Mouse (Mus musculus) Muller cell, postnatal 12 days (primary cell): ENCODE data around the gene Atg16l1.

Source experiments
- DNase-seq: peaks from one replicate; pipeline ENCODE4 v3.0.0-alpha.2; 2015; ENCODE audit errors: inconsistent ontology term

Atg16l1 gene

GRCm38 (mm10) chr1:87829621-87830211, 74.0 kb downstream of the Atg16l1 start:
- no peak for DNase-seq

DNA sequence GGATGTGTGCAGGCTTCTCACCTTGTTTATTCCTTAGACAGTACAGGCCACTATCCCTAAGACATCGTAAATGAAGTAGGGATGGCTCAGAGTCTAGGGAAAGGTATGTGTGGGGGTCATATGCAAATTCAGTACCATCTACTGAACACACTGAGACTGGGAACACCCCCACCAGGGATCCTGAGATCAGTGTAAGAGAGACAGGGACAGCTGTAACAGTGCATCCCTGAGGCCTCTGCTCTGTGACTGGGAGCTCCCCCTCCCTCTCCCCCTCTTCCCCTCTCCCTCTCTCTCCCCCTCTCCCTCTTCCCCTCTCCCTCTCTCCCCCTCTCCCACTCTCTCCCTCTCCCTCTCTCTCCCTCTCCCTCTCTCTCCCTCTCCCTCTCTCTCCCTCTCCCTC, 80.8 kb downstream of the Atg16l1 start:
- DNase-seq, result no peak

GRCm38 (mm10) chr1:87837018-87837417, 81.3 kb downstream of the Atg16l1 start:
- DNase-seq, result no peak

GRCm38 (mm10) chr1:87840411-87841208, 84.9 kb downstream of the Atg16l1 start:
- peak; percentile 72 for DNase-seq
